15 mouse cellular contexts compared by ENCODE assay signal in genomic region chr5:124236180-124236579, GRCm38 (mm10). TPM values are rescaled to one million over a fixed set of nuclear protein-coding genes. Genes with fewer than 3 reads are reported as not detected.
DNase-seq lines count a peak whose midpoint lies in the region; ATAC-seq lines count a peak whose summit lies in the region.
"Had no signal": no experiment of that assay in that cellular context is flagged by ENCODE, and none has a peak within 500 bp of the region (broad histone marks: within the 10 kb centered on the region; RNA-seq: fewer than 3 reads in every experiment).

No protein-coding gene starts in this region.

- H3K9me3 ChIP-seq in heart, embryonic 12.5 days (replicated peaks), result no peaks in the 10 kb centered on the region
- no peaks in the 10 kb centered on the region for H3K9me3 ChIP-seq in liver, embryonic 11.5 days (ENCODE audit: control insufficient read depth, low read length)
- H3K9me3 ChIP-seq in forebrain, embryonic 10.5 days, result no peaks in the 10 kb centered on the region
- H3K9me3 ChIP-seq: embryonic facial prominence, embryonic 13.5 days; lung, embryonic 15.5 days had no signal

- H3K4me3 ChIP-seq in heart, embryonic 12.5 days, result no peak overlapping the region
- H3K4me3 ChIP-seq in liver, embryonic 11.5 days (ENCODE audit: low read depth, low read length), result no peak overlapping the region
- H3K4me3 ChIP-seq in forebrain, embryonic 10.5 days, result no peak overlapping the region
- H3K4me3 ChIP-seq: embryonic facial prominence, embryonic 13.5 days; left cerebral cortex, adult 2 months; lung, embryonic 15.5 days had no signal

- no peaks in the 10 kb centered on the region for H3K27me3 ChIP-seq in heart, embryonic 12.5 days (replicated peaks)
- no peaks in the 10 kb centered on the region for H3K27me3 ChIP-seq in liver, embryonic 11.5 days (replicated peaks; ENCODE audit: control insufficient read depth, insufficient read depth, low read length)
- H3K27me3 ChIP-seq in forebrain, embryonic 10.5 days (ENCODE audit: poor library complexity, severe bottlenecking), result no peaks in the 10 kb centered on the region
- H3K27me3 ChIP-seq: embryonic facial prominence, embryonic 13.5 days; lung, embryonic 15.5 days had no signal

- no peak for DNase-seq in heart, adult 8-10 months (ENCODE audit: low spot score)
- peak; percentile 50 for DNase-seq in Muller cell, postnatal 12 days (ENCODE audit: inconsistent ontology term)
- peak; percentile 86 to 93 for DNase-seq in kidney, adult 8-10 months
- no peak for DNase-seq in liver, embryonic 11.5 days (ENCODE audit: low spot score)
- no peak for DNase-seq in layer of hippocampus, postnatal 36 days
- DNase-seq in forebrain, embryonic 10.5 days (ENCODE audit: extremely low spot score, low spot score), result no peak
- DNase-seq: B cell, adult 2 months; cerebellum, adult 9-11 months; midbrain, embryonic 14.5 days; thymus, postnatal 25 days had no signal

- peaks cover 84% of the 10 kb centered on the region for H3K4me1 ChIP-seq in heart, embryonic 12.5 days (replicated peaks)
- peaks cover 44% of the 10 kb centered on the region for H3K4me1 ChIP-seq in liver, embryonic 11.5 days (replicated peaks; ENCODE audit: control insufficient read depth, insufficient read depth, low read length)
- peaks cover 38% of the 10 kb centered on the region for H3K4me1 ChIP-seq in forebrain, embryonic 10.5 days

- no peak overlapping the region for H3K9ac ChIP-seq in heart, embryonic 12.5 days
- H3K9ac ChIP-seq in liver, embryonic 11.5 days (ENCODE audit: low read depth, low read length), result no peak overlapping the region
- H3K9ac ChIP-seq: embryonic facial prominence, embryonic 13.5 days; lung, embryonic 15.5 days had no signal

- WGBS in heart, embryonic 12.5 days, result 72% methylated on average over 4 of the region's 4 CpGs
- WGBS in liver, embryonic 11.5 days, result 79% methylated on average over 4 of the region's 4 CpGs
- WGBS in forebrain, embryonic 10.5 days, result 90% methylated on average over 4 of the region's 4 CpGs

- no peak for ATAC-seq in heart, embryonic 12.5 days (ENCODE audit: insufficient number of reproducible peaks, low FRiP score)
- no peak for ATAC-seq in liver, embryonic 11.5 days (replicated peaks; ENCODE audit: low FRiP score)
- no peak for ATAC-seq in frontal cortex, adult (ENCODE audit: low TSS enrichment)

- peaks cover 6% of the 10 kb centered on the region; the same call in 1 of the 2 replicates for H3K36me3 ChIP-seq in heart, embryonic 12.5 days
- H3K36me3 ChIP-seq in liver, embryonic 11.5 days (ENCODE audit: control insufficient read depth, insufficient read depth, low read length), result no peaks in the 10 kb centered on the region
- 0 out of 2 replicates have a peak, but pooled peaks cover 3% of the 10 kb centered on the region for H3K36me3 ChIP-seq in forebrain, embryonic 10.5 days (replicated peaks)
- H3K36me3 ChIP-seq: embryonic facial prominence, embryonic 13.5 days; lung, embryonic 15.5 days had no signal

- no peak overlapping the region for H3K4me2 ChIP-seq in heart, embryonic 12.5 days
- no peak overlapping the region for H3K4me2 ChIP-seq in liver, embryonic 11.5 days
- H3K4me2 ChIP-seq: embryonic facial prominence, embryonic 13.5 days; lung, embryonic 15.5 days had no signal

- peak overlapping the region; percentile 5; the same call in 1 of the 2 replicates for H3K27ac ChIP-seq in heart, embryonic 12.5 days (ENCODE audit: poor library complexity, severe bottlenecking)
- peak overlapping the region; percentile 22; the same call in 1 of the 2 replicates for H3K27ac ChIP-seq in liver, embryonic 11.5 days (ENCODE audit: low read depth, low read length)
- H3K27ac ChIP-seq in forebrain, embryonic 10.5 days, result no peak overlapping the region
- H3K27ac ChIP-seq: embryonic facial prominence, embryonic 13.5 days; left cerebral cortex, adult 2 months; lung, embryonic 15.5 days had no signal

RNA-seq across cellular contexts. Expression of gene Pitpnm2, which starts 13.4 kb away (rescaled TPM):
- polyA plus RNA-seq in heart, embryonic 12.5 days (2016; fragmentation: Nextera tagmentation; extraction: Ambion mirVana), result 7.5 and 7.8 TPM in 2 replicates
- 10 to 100 TPM; 39.8 to 52.2 (median 44.5) TPM for total RNA-seq in heart, adult 8-10 months (2022)
- 5.1 and 5.9 TPM in 2 replicates for polyA plus RNA-seq in liver, embryonic 11.5 days (2014; fragmentation: Nextera tagmentation; extraction: Ambion mirVana)
- 100 to 1,000 TPM; 281 to 377 TPM for total RNA-seq in layer of hippocampus, postnatal 36 days (2021)
- 2.1 and 3.0 TPM in 2 replicates for polyA plus RNA-seq in forebrain, embryonic 10.5 days (2016; fragmentation: Nextera tagmentation; extraction: Ambion mirVana)

Comparison
In these comparisons a context has a peak if more than half of its experiments do, and no peak if none do; other contexts are left out.
1. DNase-seq: peak in Muller cell, postnatal 12 days (single experiment) and kidney, adult 8-10 months (2 of 2); none in heart, adult 8-10 months (single experiment), liver, embryonic 11.5 days (single experiment), layer of hippocampus, postnatal 36 days (0 of 2) and forebrain, embryonic 10.5 days (single experiment).